Mouse (Mus musculus) heart, embryonic 16.5 days (tissue): Measurements from ENCODE around the gene B4gat1. TPM values are rescaled to one million over a fixed set of nuclear protein-coding genes. Genes with fewer than 3 reads are reported as not detected.

Source experiments
- ATAC-seq: fragments of 200-750 bp; cut with Nextera tagmentation; replicated peaks from 2 replicates; pipeline ENCODE4 v1.8.0; 2017; ENCODE audit warnings: moderate number of reproducible peaks; ENCODE audit not compliant: insufficient read depth, low FRiP score; ENCODE audit errors: extremely low read depth
- H3K27ac ChIP-seq: fragments of 300-500 bp; sonication (generic); 2 replicates; pipeline ENCODE4 v1.5.1; 2014; ENCODE audit warnings: mild to moderate bottlenecking, low read length, control low read depth, moderate library complexity
- H3K27me3 ChIP-seq: fragments of 300-500 bp; sonication (generic); 2 replicates; pipeline ENCODE4 v1.6.1; 2014; ENCODE audit warnings: low read length, mixed read lengths; ENCODE audit not compliant: control insufficient read depth, insufficient read depth
- H3K36me3 ChIP-seq: fragments of 300-500 bp; sonication (generic); 2 replicates; pipeline ENCODE4 v1.6.1; 2014; ENCODE audit not compliant: control insufficient read depth, insufficient read depth
- H3K4me1 ChIP-seq: fragments of 300-500 bp; sonication (generic); 2 replicates; pipeline ENCODE4 v1.6.1; 2014; ENCODE audit warnings: low read length, mixed read lengths; ENCODE audit not compliant: control insufficient read depth, insufficient read depth
- H3K4me2 ChIP-seq: fragments of 300-500 bp; sonication (generic); 2 replicates; pipeline ENCODE4 v1.6.1; 2014; ENCODE audit warnings: low read depth, mild to moderate bottlenecking, control low read depth, low read length
- H3K4me3 ChIP-seq: fragments of 300-500 bp; sonication (generic); 2 replicates; pipeline ENCODE4 v1.5.1; 2014; ENCODE audit warnings: mild to moderate bottlenecking, control low read depth, low read length
- H3K9ac ChIP-seq: fragments of 300-500 bp; sonication (generic); 2 replicates; pipeline ENCODE4 v1.6.1; 2014; ENCODE audit warnings: low read length, control low read depth
- H3K9me3 ChIP-seq: fragments of 300-500 bp; sonication (generic); replicated peaks from 2 replicates; pipeline ENCODE4 v1.6.1; 2016; ENCODE audit warnings: low read length; ENCODE audit not compliant: control insufficient read depth
- WGBS: fragments of 180-500 bp; shearing (Covaris S2); extraction: QIAGEN DNeasy Blood & Tissue Kit; methylation state at CpG from one replicate; pipeline ENCODE4 v1.1.7; 2014; 5-methylcytosine and 5-hydroxymethylcytosine counted together
- polyA plus RNA-seq: library from polyadenylated mRNA; unstranded; fragments of >200 nt; fragmentation: Nextera tagmentation; extraction: Ambion mirVana; gene quantifications from 2 replicates; pipeline ENCODE4 v1.2.1, GENCODE M21; 2015

Gene B4gat1
- polyA plus RNA-seq, 1 experiment from 2014 or later = 43.5 TPM

GRCm38 (mm10) chr19:5052166-5052822 lies 13.7 kb downstream of the B4gat1 start:
- Histone ChIP-seq H3K27me3 (peaks cover 16% of the 10 kb centered on the region), H3K9ac (peak overlapping the region; percentile 34; the same call in 1 of the 2 replicates), H3K4me1 (peaks cover 34% of the 10 kb centered on the region), H3K4me3 (no peak overlapping the region), H3K9me3 (no peaks in the 10 kb centered on the region), H3K36me3 (0 out of 2 replicates have a peak, but pooled peaks cover 3% of the 10 kb centered on the region), H3K4me2 (no peak overlapping the region; the same call in 1 of the 2 replicates), H3K27ac (no peak overlapping the region)
- 38% methylated on average over 25 of the region's 25 CpGs for WGBS
- no peak for ATAC-seq

- H3K9me3 ChIP-seq = no peaks in the 10 kb centered on the region
- H3K36me3 ChIP-seq = 0 out of 2 replicates have a peak, but pooled peaks cover 3% of the 10 kb centered on the region
- H3K4me1 ChIP-seq = peaks cover 34% of the 10 kb centered on the region
- no peak for ATAC-seq
- H3K4me3 ChIP-seq = no peak overlapping the region
- WGBS = 69% methylated on average over 17 of the region's 17 CpGs
- no peak overlapping the region for H3K4me2 ChIP-seq
- H3K9ac ChIP-seq = no peak overlapping the region
- peaks cover 16% of the 10 kb centered on the region for H3K27me3 ChIP-seq
- no peak overlapping the region for H3K27ac ChIP-seq
Measured at GRCm38 (mm10) chr19:5052853-5053252, 14.2 kb downstream of the B4gat1 start.

- H3K9ac ChIP-seq = no peak overlapping the region
- H3K9me3 ChIP-seq = no peaks in the 10 kb centered on the region
- H3K36me3 ChIP-seq = no peaks in the 10 kb centered on the region
- no peak for ATAC-seq
- no peak overlapping the region for H3K4me3 ChIP-seq
- peaks cover 16% of the 10 kb centered on the region for H3K27me3 ChIP-seq
- 37% methylated on average over 9 of the region's 9 CpGs for whole genome bisulfite sequencing
- no peak overlapping the region for H3K4me2 ChIP-seq
- H3K27ac ChIP-seq = no peak overlapping the region
- peaks cover 40% of the 10 kb centered on the region for H3K4me1 ChIP-seq
Measured at GRCm38 (mm10) chr19:5053909-5054308, 15.3 kb downstream of the B4gat1 start.

GRCm38 (mm10) chr19:5056251-5056650 lies 17.6 kb downstream of the B4gat1 start:
- Histone ChIP-seq H3K27ac (no peak overlapping the region), H3K27me3 (peaks cover 16% of the 10 kb centered on the region), H3K9me3 (no peaks in the 10 kb centered on the region), H3K9ac (no peak overlapping the region), H3K4me3 (no peak overlapping the region), H3K36me3 (no peaks in the 10 kb centered on the region), H3K4me1 (peaks cover 46% of the 10 kb centered on the region), H3K4me2 (no peak overlapping the region)
- ATAC-seq = no peak
- WGBS = 16% methylated on average over 6 of the region's 6 CpGs

- WGBS = 28% methylated on average over 16 of the region's 16 CpGs
- Histone ChIP-seq H3K4me3 (no peak overlapping the region), H3K9me3 (no peaks in the 10 kb centered on the region), H3K9ac (no peak overlapping the region), H3K4me2 (no peak overlapping the region), H3K27ac (no peak overlapping the region), H3K36me3 (no peaks in the 10 kb centered on the region), H3K27me3 (peaks cover 4% of the 10 kb centered on the region; the same call in 1 of the 2 replicates), H3K4me1 (peaks cover 31% of the 10 kb centered on the region)
- no peak; the same call in 1 of the 2 replicates for ATAC-seq
Measured at GRCm38 (mm10) chr19:5057876-5058775, 19.5 kb downstream of the B4gat1 start.

GRCm38 (mm10) chr19:5058801-5059771 lies 20.5 kb downstream of the B4gat1 start:
- peaks cover 31% of the 10 kb centered on the region for H3K4me1 ChIP-seq
- peak; percentile 28 for ATAC-seq
- peak overlapping the region; percentile 50 for H3K27ac ChIP-seq
- peak overlapping the region; percentile 55; the same call in 1 of the 2 replicates for H3K9ac ChIP-seq
- H3K4me2 ChIP-seq = no peak overlapping the region
- WGBS = 21% methylated on average over 10 of the region's 10 CpGs
- no peaks in the 10 kb centered on the region for H3K36me3 ChIP-seq
- no peaks in the 10 kb centered on the region for H3K9me3 ChIP-seq
- H3K27me3 ChIP-seq = no peaks in the 10 kb centered on the region; the same call in 1 of the 2 replicates
- no peak overlapping the region for H3K4me3 ChIP-seq

GRCm38 (mm10) chr19:5060365-5061330 lies 22.0 kb downstream of the B4gat1 start:
- Histone ChIP-seq H3K9ac (no peak overlapping the region), H3K27me3 (no peaks in the 10 kb centered on the region; the same call in 1 of the 2 replicates), H3K4me1 (peaks cover 31% of the 10 kb centered on the region), H3K4me3 (no peak overlapping the region), H3K36me3 (no peaks in the 10 kb centered on the region), H3K4me2 (no peak overlapping the region), H3K9me3 (no peaks in the 10 kb centered on the region), H3K27ac (no peak overlapping the region)
- 44% methylated on average over 5 of the region's 5 CpGs for WGBS
- ATAC-seq = no peak
